Mouse (Mus musculus): Measurements from ENCODE around the gene Gpbar1.

DNA sequence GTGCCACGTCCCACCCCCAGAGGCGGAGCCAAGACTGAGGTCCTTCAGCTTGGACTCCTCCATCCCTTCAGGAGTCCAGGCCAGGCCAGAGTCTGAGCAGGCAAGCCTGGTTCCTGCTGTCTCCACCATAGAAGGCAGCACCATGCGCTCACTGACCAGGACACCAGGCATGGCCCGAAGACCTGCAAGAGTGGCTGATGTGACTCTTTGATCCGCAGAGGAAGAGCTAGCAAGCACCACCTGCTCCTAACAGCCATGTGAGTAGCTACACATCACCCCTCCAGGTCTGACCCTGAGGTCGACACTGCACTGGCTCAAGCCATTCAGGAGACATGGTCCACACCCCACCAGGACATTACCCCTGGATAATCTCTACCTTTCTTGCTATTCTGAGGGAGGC, 1.3 kb upstream of the Gpbar1 start:
- TF ChIP-seq CTCF (IDR thresholded peaks at IDR 0.05; ENCODE audit: control insufficient read depth, insufficient read depth, insufficient replicate concordance, low read depth, low read length), result no peak
- no peak for TF ChIP-seq POLR2A (IDR thresholded peaks at IDR 0.05; ENCODE audit: control insufficient read depth, low read depth, low read length)

All from testis, adult 2 months (tissue).